8 mouse cellular contexts compared by ENCODE assay signal in the genomic region with DNA sequence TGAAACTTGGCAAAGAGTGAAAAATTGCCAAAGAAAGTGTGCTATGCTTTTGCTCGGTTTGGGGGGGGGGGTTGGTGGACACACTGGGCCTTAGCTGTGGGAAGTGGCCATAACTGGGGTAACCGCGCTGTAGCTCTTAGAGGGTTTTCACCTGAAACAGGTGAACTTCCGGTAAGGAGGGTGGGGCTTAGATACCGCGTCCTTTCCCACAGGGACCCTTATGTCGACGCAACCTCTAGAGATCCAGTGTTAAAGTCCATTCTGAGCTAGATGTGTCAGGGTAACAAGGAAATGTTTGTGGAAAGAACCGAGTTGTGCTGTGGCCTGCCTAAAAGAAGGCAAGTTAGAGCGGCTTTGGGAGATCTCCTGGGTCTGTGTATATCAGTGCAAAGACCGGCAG. TPM values are rescaled to one million over a fixed set of nuclear protein-coding genes. Genes with fewer than 3 reads are reported as not detected.
DNase-seq lines count a peak whose midpoint lies in the region; ATAC-seq lines count a peak whose summit lies in the region.

No protein-coding gene starts in this region.

- peaks cover 19% of the 10 kb centered on the region for H3K36me3 ChIP-seq in lung, embryonic 16.5 days (ENCODE audit: control insufficient read depth, insufficient read depth, low read length)
- peaks cover 31% of the 10 kb centered on the region for H3K36me3 ChIP-seq in forebrain, embryonic 12.5 days (replicated peaks)
- H3K36me3 ChIP-seq in limb, embryonic 11.5 days (ENCODE audit: control insufficient read depth, insufficient read depth, low read length) = peaks cover 6% of the 10 kb centered on the region; the same call in 1 of the 2 replicates
- H3K36me3 ChIP-seq in neural tube, embryonic 15.5 days = peaks cover 32% of the 10 kb centered on the region

- peak overlapping the region; percentile 70 for H3K9ac ChIP-seq in lung, embryonic 16.5 days (ENCODE audit: low read length)
- H3K9ac ChIP-seq in forebrain, embryonic 12.5 days = no peak overlapping the region
- H3K9ac ChIP-seq in limb, embryonic 11.5 days (ENCODE audit: low read length) = no peak overlapping the region
- no peak overlapping the region for H3K9ac ChIP-seq in neural tube, embryonic 15.5 days (replicated peaks)

- peak overlapping the region; percentile 81 for H3K27ac ChIP-seq in lung, embryonic 16.5 days (ENCODE audit: low read length)
- H3K27ac ChIP-seq in forebrain, embryonic 12.5 days = no peak overlapping the region
- H3K27ac ChIP-seq in limb, embryonic 11.5 days (replicated peaks; ENCODE audit: low read depth, low read length) = no peak overlapping the region
- no peak overlapping the region for H3K27ac ChIP-seq in neural tube, embryonic 15.5 days (replicated peaks)

- H3K4me1 ChIP-seq in lung, embryonic 16.5 days (replicated peaks; ENCODE audit: control insufficient read depth, insufficient read depth, low read length) = peaks cover 24% of the 10 kb centered on the region
- peaks cover 18% of the 10 kb centered on the region for H3K4me1 ChIP-seq in forebrain, embryonic 12.5 days
- H3K4me1 ChIP-seq in limb, embryonic 11.5 days (ENCODE audit: control insufficient read depth, insufficient read depth, low read length) = no peaks in the 10 kb centered on the region
- peaks cover 15% of the 10 kb centered on the region for H3K4me1 ChIP-seq in neural tube, embryonic 15.5 days

- H3K4me3 ChIP-seq in lung, embryonic 16.5 days (ENCODE audit: low read length) = peak overlapping the region; percentile 65
- H3K4me3 ChIP-seq in forebrain, embryonic 12.5 days (replicated peaks) = peak overlapping the region; percentile 64
- peak overlapping the region; percentile 64 for H3K4me3 ChIP-seq in limb, embryonic 11.5 days (ENCODE audit: low read depth, low read length)
- H3K4me3 ChIP-seq in neural tube, embryonic 15.5 days (replicated peaks) = peak overlapping the region; percentile 56

- whole genome bisulfite sequencing in lung, embryonic 16.5 days = 12% methylated on average over 11 of the region's 11 CpGs
- whole genome bisulfite sequencing in forebrain, embryonic 12.5 days = 14% methylated on average over 11 of the region's 11 CpGs
- 19% methylated on average over 11 of the region's 11 CpGs for WGBS in limb, embryonic 11.5 days
- 19% methylated on average over 11 of the region's 11 CpGs for WGBS in neural tube, embryonic 15.5 days

- DNase-seq in lung, adult 18-20 months = no peak
- no peak for DNase-seq in limb, embryonic 11.5 days (ENCODE audit: low spot score)
- no peak for DNase-seq in thymus, postnatal 4 days
- DNase-seq in spleen, adult 12 weeks (ENCODE audit: low spot score) = no peak
- DNase-seq in gastrocnemius, postnatal 10 days = no peak

- H3K4me2 ChIP-seq in lung, embryonic 16.5 days (ENCODE audit: low read depth, low read length) = peak overlapping the region; percentile 86
- peak overlapping the region; percentile 90 for H3K4me2 ChIP-seq in forebrain, embryonic 12.5 days
- peak overlapping the region; percentile 97 for H3K4me2 ChIP-seq in limb, embryonic 11.5 days (ENCODE audit: low read depth, severe bottlenecking)
- peak overlapping the region; percentile 98 for H3K4me2 ChIP-seq in neural tube, embryonic 15.5 days

- no peak for ATAC-seq in lung, embryonic 16.5 days (ENCODE audit: low read depth)
- no peak for ATAC-seq in forebrain, embryonic 12.5 days (ENCODE audit: low FRiP score)
- ATAC-seq in limb, embryonic 11.5 days (ENCODE audit: insufficient number of reproducible peaks, low FRiP score, low TSS enrichment, low read depth) = no peak
- no peak for ATAC-seq in neural tube, embryonic 15.5 days (ENCODE audit: low FRiP score)

- peaks cover 9% of the 10 kb centered on the region; the same call in 1 of the 2 replicates for H3K27me3 ChIP-seq in lung, embryonic 16.5 days (ENCODE audit: control insufficient read depth, insufficient read depth, low read depth, low read length)
- H3K27me3 ChIP-seq in forebrain, embryonic 12.5 days = peaks cover 75% of the 10 kb centered on the region
- peaks cover 3% of the 10 kb centered on the region; the same call in 1 of the 2 replicates for H3K27me3 ChIP-seq in limb, embryonic 11.5 days (ENCODE audit: control insufficient read depth, insufficient read depth, low read length)
- peaks cover 35% of the 10 kb centered on the region for H3K27me3 ChIP-seq in neural tube, embryonic 15.5 days (replicated peaks)

- H3K9me3 ChIP-seq in lung, embryonic 16.5 days (ENCODE audit: control insufficient read depth, low read length) = no peaks in the 10 kb centered on the region
- no peaks in the 10 kb centered on the region for H3K9me3 ChIP-seq in forebrain, embryonic 12.5 days
- H3K9me3 ChIP-seq in limb, embryonic 11.5 days (ENCODE audit: control insufficient read depth, low read length) = no peaks in the 10 kb centered on the region
- H3K9me3 ChIP-seq in neural tube, embryonic 15.5 days (replicated peaks) = no peaks in the 10 kb centered on the region

RNA-seq across cellular contexts. Expression of gene Llgl2, which starts 1.0 kb away (rescaled TPM):
- 45.0 and 58.7 TPM in 2 replicates for polyA plus RNA-seq in lung, embryonic 16.5 days (2015; fragmentation: Nextera tagmentation; extraction: Ambion mirVana)
- polyA plus RNA-seq in forebrain, embryonic 12.5 days (2016; fragmentation: Nextera tagmentation; extraction: Ambion mirVana) = 2.4 and 2.7 TPM in 2 replicates
- 6.2 and 8.5 TPM in 2 replicates for polyA plus RNA-seq in limb, embryonic 11.5 days (2014; fragmentation: Nextera tagmentation; extraction: Ambion mirVana)
- 0.97 and 8.8 TPM in 2 replicates for polyA plus RNA-seq in neural tube, embryonic 15.5 days (2015; fragmentation: Nextera tagmentation; extraction: Ambion mirVana)
- 10 to 100 TPM; 16.5 to 17.4 TPM for total RNA-seq in gastrocnemius, postnatal 10 days (2021)

RNA-seq across cellular contexts. Expression of gene Tsen54, which starts 10.3 kb away (rescaled TPM):
- polyA plus RNA-seq in lung, embryonic 16.5 days (2015; fragmentation: Nextera tagmentation; extraction: Ambion mirVana) = 36.9 and 38.1 TPM in 2 replicates
- 27.1 and 28.4 TPM in 2 replicates for polyA plus RNA-seq in forebrain, embryonic 12.5 days (2016; fragmentation: Nextera tagmentation; extraction: Ambion mirVana)
- 29.2 and 32.8 TPM in 2 replicates for polyA plus RNA-seq in limb, embryonic 11.5 days (2014; fragmentation: Nextera tagmentation; extraction: Ambion mirVana)
- polyA plus RNA-seq in neural tube, embryonic 15.5 days (2015; fragmentation: Nextera tagmentation; extraction: Ambion mirVana) = 22.0 and 23.7 TPM in 2 replicates
- total RNA-seq in gastrocnemius, postnatal 10 days (2021) = 10 to 100 TPM; 10.3 to 11.1 TPM

RNA-seq across cellular contexts. Expression of gene Caskin2, which starts 11.4 kb away (rescaled TPM):
- 21.6 and 22.0 TPM in 2 replicates for polyA plus RNA-seq in lung, embryonic 16.5 days (2015; fragmentation: Nextera tagmentation; extraction: Ambion mirVana)
- polyA plus RNA-seq in forebrain, embryonic 12.5 days (2016; fragmentation: Nextera tagmentation; extraction: Ambion mirVana) = 15.5 and 19.5 TPM in 2 replicates
- 16.2 and 16.5 TPM in 2 replicates for polyA plus RNA-seq in limb, embryonic 11.5 days (2014; fragmentation: Nextera tagmentation; extraction: Ambion mirVana)
- polyA plus RNA-seq in neural tube, embryonic 15.5 days (2015; fragmentation: Nextera tagmentation; extraction: Ambion mirVana) = 9.8 and 10.2 TPM in 2 replicates
- 10 to 100 TPM; 16.8 to 22.7 TPM for total RNA-seq in gastrocnemius, postnatal 10 days (2021)

RNA-seq across cellular contexts. Expression of gene Myo15b, which starts 33.4 kb away (rescaled TPM):
- 0.83 and 2.0 TPM in 2 replicates for polyA plus RNA-seq in lung, embryonic 16.5 days (2015; fragmentation: Nextera tagmentation; extraction: Ambion mirVana)
- 0.17 and 0.31 TPM in 2 replicates for polyA plus RNA-seq in forebrain, embryonic 12.5 days (2016; fragmentation: Nextera tagmentation; extraction: Ambion mirVana)
- 0.11 TPM in 1 of 2 replicates, not detected in the other for polyA plus RNA-seq in limb, embryonic 11.5 days (2014; fragmentation: Nextera tagmentation; extraction: Ambion mirVana)
- polyA plus RNA-seq in neural tube, embryonic 15.5 days (2015; fragmentation: Nextera tagmentation; extraction: Ambion mirVana) = 0.12 and 5.0 TPM in 2 replicates
- total RNA-seq in gastrocnemius, postnatal 10 days (2021) = not detected

RNA-seq across cellular contexts. Expression of gene Tmem94, which starts 59.6 kb away (rescaled TPM):
- polyA plus RNA-seq in lung, embryonic 16.5 days (2015; fragmentation: Nextera tagmentation; extraction: Ambion mirVana) = 28.2 and 29.1 TPM in 2 replicates
- polyA plus RNA-seq in forebrain, embryonic 12.5 days (2016; fragmentation: Nextera tagmentation; extraction: Ambion mirVana) = 39.0 and 45.2 TPM in 2 replicates
- polyA plus RNA-seq in limb, embryonic 11.5 days (2014; fragmentation: Nextera tagmentation; extraction: Ambion mirVana) = 15.8 and 17.4 TPM in 2 replicates
- polyA plus RNA-seq in neural tube, embryonic 15.5 days (2015; fragmentation: Nextera tagmentation; extraction: Ambion mirVana) = 20.3 and 21.2 TPM in 2 replicates
- 10 to 100 TPM; 55.6 to 60.0 TPM for total RNA-seq in gastrocnemius, postnatal 10 days (2021)
